Mouse (Mus musculus) E14TG2a.4 (cell line): ENCODE data around the gene Sufu.

Experiments used
- CTCF ChIP-seq: conservative IDR thresholded peaks from 2 replicates; pipeline ENCODE4 v1.5.1; 2014; ENCODE audit warnings: low read length
- POU5F1 ChIP-seq: IDR thresholded peaks from 2 replicates; pipeline ENCODE4 v1.6.1; 2014; ENCODE audit warnings: low read length, borderline replicate concordance

- TF ChIP-seq CTCF (no peak), POU5F1 (no peak)
Observed at GRCm38 (mm10) chr19:46425266-46425665, 28.6 kb downstream of the Sufu start.
